In genomic region chr14:54148626-54149025, GRCm38 (mm10) we compare ENCODE assay signal across 23 mouse cellular contexts.
A peak's percentile ranks its signal among the peaks of the same experiment; 100 is the strongest.
DNase-seq lines count a peak whose midpoint lies in the region; ATAC-seq lines count a peak whose summit lies in the region.
"Had no signal": no experiment of that assay in that cellular context is flagged by ENCODE, and none has a peak within 500 bp of the region (broad histone marks: within the 10 kb centered on the region; RNA-seq: fewer than 3 reads in every experiment).

No protein-coding gene starts in this region.

- no peak for ATAC-seq in midbrain, embryonic 11.5 days (ENCODE audit: low FRiP score)
- no peak for ATAC-seq in midbrain, embryonic 16.5 days
- ATAC-seq: activated CD4-positive, CD25-positive, alpha-beta regulatory T cell, adult 4 months; forebrain, embryonic 13.5 days; forebrain, embryonic 16.5 days; hindbrain, postnatal 0 days; inflammation-experienced regulatory T-cells, adult 6 months had no signal

- H3K4me2 ChIP-seq in midbrain, embryonic 11.5 days: no peak overlapping the region
- no peak overlapping the region for H3K4me2 ChIP-seq in midbrain, embryonic 16.5 days (ENCODE audit: low read length)
- H3K4me2 ChIP-seq: forebrain, embryonic 13.5 days; heart, embryonic 13.5 days; hindbrain, embryonic 14.5 days had no signal

- H3K4me3 ChIP-seq in heart, embryonic 10.5 days: no peak overlapping the region
- H3K4me3 ChIP-seq in midbrain, embryonic 11.5 days (ENCODE audit: low read depth, low read length): no peak overlapping the region
- no peak overlapping the region for H3K4me3 ChIP-seq in midbrain, embryonic 16.5 days (ENCODE audit: low read depth, low read length)
- H3K4me3 ChIP-seq: forebrain, embryonic 10.5 days; forebrain, embryonic 13.5 days; heart, embryonic 13.5 days had no signal

- DNase-seq in adrenal gland, adult (ENCODE audit: inconsistent age in 2 of 2, low spot score in 1 of 2): peak; percentile 20 to 57
- DNase-seq in adrenal gland, postnatal 36 days: no peak
- DNase-seq in heart, embryonic 10.5 days (ENCODE audit: low spot score): peak; percentile 48
- no peak for DNase-seq in heart, postnatal 4 days
- DNase-seq in midbrain, embryonic 11.5 days (ENCODE audit: low spot score, missing footprints): peak; percentile 8
- DNase-seq in thymus, postnatal 4 days: peak; percentile 10
- no peak for DNase-seq in thymus, postnatal 14 days
- DNase-seq: adrenal gland, postnatal 14 days; cerebellum, adult 18-20 months; cerebellum, adult 9-10 months; cerebellum, postnatal 14 days; gastrocnemius, postnatal 10 days; gastrocnemius, postnatal 36 days; heart, postnatal 14 days had no signal

- 86% methylated on average over 10 of the region's 10 CpGs for WGBS in heart, embryonic 10.5 days
- WGBS in midbrain, embryonic 11.5 days: 89% methylated on average over 10 of the region's 10 CpGs
- 91% methylated on average over 10 of the region's 10 CpGs for WGBS in midbrain, embryonic 16.5 days

- H3K4me1 ChIP-seq in heart, embryonic 10.5 days: peaks cover 21% of the 10 kb centered on the region
- H3K4me1 ChIP-seq in midbrain, embryonic 11.5 days (ENCODE audit: control insufficient read depth, insufficient read depth, low read length): peaks cover 8% of the 10 kb centered on the region
- peaks cover 15% of the 10 kb centered on the region for H3K4me1 ChIP-seq in midbrain, embryonic 16.5 days (ENCODE audit: control insufficient read depth, insufficient read depth, low read length)

- H3K36me3 ChIP-seq in heart, embryonic 10.5 days: no peaks in the 10 kb centered on the region
- no peaks in the 10 kb centered on the region for H3K36me3 ChIP-seq in midbrain, embryonic 11.5 days (ENCODE audit: control insufficient read depth, insufficient read depth, low read length)
- no peaks in the 10 kb centered on the region for H3K36me3 ChIP-seq in midbrain, embryonic 16.5 days (ENCODE audit: control insufficient read depth, insufficient read depth, low read length)
- H3K36me3 ChIP-seq: forebrain, embryonic 10.5 days; heart, embryonic 13.5 days had no signal

- H3K9ac ChIP-seq in midbrain, embryonic 11.5 days (ENCODE audit: low read length): no peak overlapping the region
- no peak overlapping the region for H3K9ac ChIP-seq in midbrain, embryonic 16.5 days (ENCODE audit: low read depth, low read length)
- H3K9ac ChIP-seq: forebrain, embryonic 13.5 days; heart, embryonic 13.5 days; hindbrain, embryonic 14.5 days had no signal

- no peaks in the 10 kb centered on the region for H3K9me3 ChIP-seq in heart, embryonic 10.5 days
- no peaks in the 10 kb centered on the region for H3K9me3 ChIP-seq in midbrain, embryonic 11.5 days (ENCODE audit: control insufficient read depth, low read length)
- no peaks in the 10 kb centered on the region for H3K9me3 ChIP-seq in midbrain, embryonic 16.5 days (replicated peaks; ENCODE audit: control insufficient read depth, low read length, poor library complexity, severe bottlenecking)
- H3K9me3 ChIP-seq: forebrain, embryonic 10.5 days; forebrain, embryonic 13.5 days; heart, embryonic 13.5 days had no signal

- H3K27ac ChIP-seq in heart, embryonic 10.5 days: no peak overlapping the region
- H3K27ac ChIP-seq in midbrain, embryonic 11.5 days (ENCODE audit: low read depth, low read length): no peak overlapping the region
- H3K27ac ChIP-seq in midbrain, embryonic 16.5 days (ENCODE audit: low read length): no peak overlapping the region
- H3K27ac ChIP-seq: forebrain, embryonic 10.5 days; forebrain, embryonic 13.5 days; heart, embryonic 13.5 days; hindbrain, embryonic 14.5 days; hindbrain, postnatal 0 days had no signal

- no peaks in the 10 kb centered on the region for H3K27me3 ChIP-seq in heart, embryonic 10.5 days (ENCODE audit: insufficient read depth, poor library complexity, severe bottlenecking)
- no peaks in the 10 kb centered on the region for H3K27me3 ChIP-seq in midbrain, embryonic 11.5 days (ENCODE audit: control insufficient read depth, insufficient read depth, low read length)
- no peaks in the 10 kb centered on the region for H3K27me3 ChIP-seq in midbrain, embryonic 16.5 days (ENCODE audit: control insufficient read depth, insufficient read depth, low read depth, low read length)
- H3K27me3 ChIP-seq: forebrain, embryonic 13.5 days; heart, embryonic 13.5 days had no signal

Comparison
In these comparisons a context has a peak if more than half of its experiments do, and no peak if none do; other contexts are left out.
1. DNase-seq: peak in adrenal gland, adult (2 of 2), heart, embryonic 10.5 days (single experiment), midbrain, embryonic 11.5 days (single experiment) and thymus, postnatal 4 days (single experiment); none in adrenal gland, postnatal 36 days (0 of 2), heart, postnatal 4 days (single experiment) and thymus, postnatal 14 days (single experiment).